Mouse (Mus musculus) CD8-positive naive resting alpha-beta T cell, adult 2 months (primary cell): ENCODE measurements around the gene Gm20708.

Source experiments
- DNase-seq, 2 experiments: peaks; one replicate each; pipeline ENCODE4 v3.0.0; 2022; ENCODE audit warnings: low read depth in 2 of 2, low spot score in 2 of 2

Gm20708 gene

DNA sequence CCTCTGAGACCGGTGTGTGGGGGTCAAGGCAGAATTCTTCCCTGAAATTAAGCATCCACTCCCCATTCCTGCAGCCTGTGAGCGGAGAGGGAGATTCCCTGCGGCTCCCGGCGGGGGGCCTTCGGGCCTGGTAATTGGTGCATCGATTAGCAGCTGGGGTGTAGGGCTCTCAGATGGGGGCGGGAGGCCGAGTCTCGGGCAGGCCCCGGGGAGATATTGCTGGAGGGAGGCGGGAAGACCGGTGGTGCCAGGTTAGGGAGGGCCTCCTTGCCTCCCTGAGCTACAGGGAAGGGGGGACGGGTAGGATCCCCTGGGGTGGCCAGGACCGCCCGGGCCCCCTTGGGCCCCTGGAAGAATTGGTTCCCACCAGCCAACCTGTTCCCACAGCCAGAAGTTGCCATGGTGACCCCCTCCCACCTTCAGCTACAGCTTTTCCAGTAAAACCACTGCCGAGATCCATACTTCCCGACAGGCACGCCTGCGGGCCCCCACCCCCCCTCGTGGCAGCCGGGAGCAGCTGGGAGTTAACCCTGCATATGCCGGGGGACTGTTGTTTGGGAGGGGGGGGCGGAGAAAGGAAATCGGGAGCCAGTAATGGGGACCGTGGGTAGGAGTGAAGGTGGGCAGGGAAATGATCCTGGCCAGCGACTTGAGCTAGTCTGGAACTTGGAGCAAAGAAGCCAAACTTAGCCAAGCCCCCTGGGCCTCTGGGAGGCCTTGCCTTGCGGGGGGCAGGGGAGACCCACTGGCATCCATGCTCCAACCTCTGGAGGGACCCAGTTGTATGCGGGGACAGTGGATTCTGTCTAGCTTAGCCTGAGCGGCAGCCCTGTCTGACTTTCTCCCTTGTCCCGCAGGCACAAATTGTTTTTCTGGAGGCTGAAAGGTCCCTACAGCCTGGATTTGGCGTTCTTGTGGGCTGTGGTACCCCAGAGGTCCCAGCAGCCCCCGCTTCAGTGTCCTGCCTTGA is 79.7 kb downstream of the Gm20708 start:
- no peak for DNase-seq
